Mouse (Mus musculus) liver, embryonic 14.5 days (tissue): ENCODE results near the gene Srgap2. TPM values are rescaled to one million over a fixed set of nuclear protein-coding genes. Genes with fewer than 3 reads are reported as not detected.

ENCODE experiments used
- ATAC-seq: fragments of 200-750 bp; cut with Nextera tagmentation; 2 replicates; pipeline ENCODE4 v1.8.0; 2017; ENCODE audit warnings: moderate number of reproducible peaks, mild to moderate bottlenecking, moderate library complexity; ENCODE audit not compliant: insufficient read depth
- DNase-seq, 3 experiments: peaks; one replicate each; pipeline ENCODE4 v3.0.0-alpha.2; 2012 to 2013; ENCODE audit warnings: low read depth in 3 of 3, low spot score in 3 of 3
- H3K27ac ChIP-seq: fragments of 300-500 bp; sonication (generic); 2 replicates; pipeline ENCODE4 v1.5.1; 2014; ENCODE audit warnings: moderate library complexity, mild to moderate bottlenecking, control low read depth, inconsistent platforms
- H3K27me3 ChIP-seq: fragments of 300-500 bp; sonication (generic); 2 replicates; pipeline ENCODE4 v1.6.1; 2014; ENCODE audit warnings: mild to moderate bottlenecking, low read length, moderate library complexity; ENCODE audit not compliant: control insufficient read depth, insufficient read depth
- H3K36me3 ChIP-seq: fragments of 300-500 bp; sonication (generic); replicated peaks from 2 replicates; pipeline ENCODE4 v1.6.1; 2014; ENCODE audit warnings: low read depth; ENCODE audit not compliant: control insufficient read depth, insufficient read depth
- H3K4me1 ChIP-seq, 2 experiments: fragments of 200-500 bp in 1 of 2; fragments of 300-500 bp in 1 of 2; sonication (generic) in 1 of 2; replicated peaks; 2 replicates each; pipeline ENCODE4 v1.6.1; 2012 to 2014; ENCODE audit warnings: antibody characterized with exemption in 1 of 2, inconsistent platforms in 1 of 2, low read length in 1 of 2; ENCODE audit not compliant: control insufficient read depth in 2 of 2, insufficient read depth in 2 of 2
- H3K4me2 ChIP-seq: fragments of 300-500 bp; sonication (generic); 2 replicates; pipeline ENCODE4 v1.6.1; 2014; ENCODE audit warnings: low read depth, mild to moderate bottlenecking, control low read depth, moderate library complexity
- H3K4me3 ChIP-seq, 2 experiments: fragments of 200-500 bp in 1 of 2; fragments of 300-500 bp in 1 of 2; sonication (generic) in 1 of 2; 2 replicates each; pipeline ENCODE4 v1.5.1; 2012 to 2014; ENCODE audit warnings: low read depth in 2 of 2, low read length in 2 of 2, mild to moderate bottlenecking in 2 of 2, control low read depth in 1 of 2, inconsistent platforms in 1 of 2, moderate library complexity in 1 of 2; ENCODE audit not compliant: insufficient read depth in 1 of 2
- H3K9ac ChIP-seq: fragments of 300-500 bp; sonication (generic); replicated peaks from 2 replicates; pipeline ENCODE4 v1.6.1; 2014; ENCODE audit warnings: mild to moderate bottlenecking, control low read depth, moderate library complexity
- H3K9me3 ChIP-seq: fragments of 300-500 bp; sonication (generic); 2 replicates; pipeline ENCODE4 v1.6.1; 2016; ENCODE audit warnings: low read length, mixed read lengths; ENCODE audit not compliant: control insufficient read depth
- CTCF ChIP-seq: IDR thresholded peaks from 2 replicates; pipeline ENCODE4 v1.5.1; 2016; ENCODE audit warnings: antibody characterized with exemption, low read depth, control low read depth
- EP300 ChIP-seq: IDR thresholded peaks from 2 replicates; pipeline ENCODE4 v1.6.1; 2016; ENCODE audit warnings: antibody characterized with exemption, low read depth
- WGBS: fragments of 180-500 bp; shearing (Covaris S2); extraction: QIAGEN DNeasy Blood & Tissue Kit; methylation state at CpG from one replicate; pipeline ENCODE4 v1.1.7; 2014; ENCODE audit not compliant: insufficient replicate concordance; 5-methylcytosine and 5-hydroxymethylcytosine counted together
- polyA plus RNA-seq, 2 experiments: library from polyadenylated mRNA; depleted of rRNA in 1 of 2; stranded (reverse) in 1 of 2; unstranded in 1 of 2; fragments of >200 nt; fragmentation: Nextera tagmentation in 1 of 2; extraction: Ambion mirVana in 1 of 2; gene quantifications; 2 replicates each; pipeline versions ENCODE4 v1.2.1 to v1.2.3; 2012 to 2014

Srgap2 gene
- polyA plus RNA-seq, 2 experiments: 3.9 to 4.9 TPM

- WGBS: 77% methylated on average over 8 of the region's 8 CpGs
- Histone ChIP-seq H3K36me3 (no peaks in the 10 kb centered on the region), H3K27me3 (no peaks in the 10 kb centered on the region), H3K9ac (no peak overlapping the region), H3K4me2 (no peak overlapping the region), H3K27ac (no peak overlapping the region), H3K4me3 (no peak overlapping the region), H3K9me3 (no peaks in the 10 kb centered on the region), H3K4me1 (no peaks in the 10 kb centered on the region)
- ATAC-seq: no peak
- TF ChIP-seq EP300 (no peak), CTCF (no peak)
- DNase-seq: no peak
Observed at GRCm38 (mm10) chr1:131295200-131295599, 232.0 kb downstream of the Srgap2 start.

- H3K4me3 ChIP-seq: no peak overlapping the region
- DNase-seq (no peak), ATAC-seq (no peak)
- no peaks in the 10 kb centered on the region for H3K4me1 ChIP-seq
- no peaks in the 10 kb centered on the region for H3K9me3 ChIP-seq
- 77% methylated on average over 2 of the region's 2 CpGs for WGBS
- H3K27ac ChIP-seq: no peak overlapping the region
- no peak for TF ChIP-seq EP300
- TF ChIP-seq CTCF: no peak
- no peak overlapping the region for H3K4me2 ChIP-seq
- no peak overlapping the region for H3K9ac ChIP-seq
- H3K27me3 ChIP-seq: no peaks in the 10 kb centered on the region
- H3K36me3 ChIP-seq: no peaks in the 10 kb centered on the region
Observed at GRCm38 (mm10) chr1:131293922-131294250, 233.3 kb downstream of the Srgap2 start.

- TF ChIP-seq CTCF (0 out of 2 replicates have a peak, but pooled peaks have one; percentile 5), EP300 (no peak)
- H3K4me2 ChIP-seq: no peak overlapping the region
- H3K9me3 ChIP-seq: no peaks in the 10 kb centered on the region
- no peak overlapping the region for H3K27ac ChIP-seq
- WGBS: 69% methylated on average over 4 of the region's 4 CpGs
- H3K4me1 ChIP-seq: no peaks in the 10 kb centered on the region
- DNase-seq (no peak), ATAC-seq (no peak)
- no peak overlapping the region for H3K4me3 ChIP-seq
- H3K36me3 ChIP-seq: no peaks in the 10 kb centered on the region
- no peaks in the 10 kb centered on the region for H3K27me3 ChIP-seq
- no peak overlapping the region for H3K9ac ChIP-seq
Observed at GRCm38 (mm10) chr1:131293221-131293921, 233.8 kb downstream of the Srgap2 start.

- Histone ChIP-seq H3K9me3 (no peaks in the 10 kb centered on the region), H3K4me3 (no peak overlapping the region), H3K36me3 (no peaks in the 10 kb centered on the region), H3K27ac (no peak overlapping the region), H3K27me3 (no peaks in the 10 kb centered on the region), H3K4me1 (no peaks in the 10 kb centered on the region), H3K9ac (no peak overlapping the region), H3K4me2 (no peak overlapping the region)
- ATAC-seq (no peak), DNase-seq (peak in 1 of 3 experiments; percentile 35)
- 20% methylated on average over 2 of the region's 2 CpGs for WGBS
- TF ChIP-seq EP300 (no peak), CTCF (peak; percentile 72)
Observed at GRCm38 (mm10) chr1:131290648-131291047, 236.5 kb downstream of the Srgap2 start.

- DNase-seq (no peak), ATAC-seq (no peak)
- TF ChIP-seq EP300: no peak
- no peak for TF ChIP-seq CTCF
- H3K27me3 ChIP-seq: no peaks in the 10 kb centered on the region
- H3K27ac ChIP-seq: no peak overlapping the region
- no peaks in the 10 kb centered on the region for H3K4me1 ChIP-seq
- H3K4me3 ChIP-seq: no peak overlapping the region
- H3K9ac ChIP-seq: no peak overlapping the region
- H3K9me3 ChIP-seq: no peaks in the 10 kb centered on the region
- WGBS: 70% methylated on average over 6 of the region's 6 CpGs
- no peak overlapping the region for H3K4me2 ChIP-seq
- H3K36me3 ChIP-seq: no peaks in the 10 kb centered on the region
Observed at GRCm38 (mm10) chr1:131288938-131289337, 238.2 kb downstream of the Srgap2 start.
